9 mouse cellular contexts compared by ENCODE assay signal in the genomic region with DNA sequence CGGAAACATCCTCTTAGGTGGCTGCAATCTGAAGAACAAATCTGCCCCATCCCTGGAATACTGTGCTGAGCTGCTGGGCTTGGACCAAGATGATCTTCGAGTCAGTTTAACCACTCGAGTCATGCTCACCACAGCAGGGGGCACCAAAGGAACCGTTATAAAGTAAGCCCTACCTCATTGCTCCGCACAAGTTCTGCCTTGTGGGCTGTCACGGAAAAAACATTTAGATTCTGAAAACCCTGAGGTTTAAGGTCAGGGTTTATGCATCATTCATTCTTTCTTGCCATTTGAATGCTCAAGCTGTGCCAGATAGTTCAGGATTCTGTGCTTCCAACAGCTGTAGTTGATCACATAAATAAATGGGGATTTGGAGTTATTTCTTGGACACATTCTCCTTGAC.
DNase-seq lines count a peak whose midpoint lies in the region; ATAC-seq lines count a peak whose summit lies in the region.
"Had no signal": no experiment of that assay in that cellular context is flagged by ENCODE, and none has a peak within 500 bp of the region (broad histone marks: within the 10 kb centered on the region; RNA-seq: fewer than 3 reads in every experiment).

No protein-coding gene starts in this region.

- peak; percentile 83 for DNase-seq in 416B (ENCODE audit: low read depth)
- peak; percentile 16 to 36 for DNase-seq in kidney, adult 8-10 months
- no peak for DNase-seq in cerebellum, adult 18-20 months
- DNase-seq in neural tube, embryonic 10.5 days (ENCODE audit: extremely low spot score, low spot score), result no peak
- no peak for DNase-seq in layer of hippocampus, adult 11-12 months (ENCODE audit: low spot score)

- ATAC-seq in CD4-positive, CD25-positive, alpha-beta regulatory T cell, adult 4 months, result peak; percentile 81
- ATAC-seq in megakaryocyte, adult 5-6 weeks (ENCODE audit: poor library complexity, severe bottlenecking), result peak; percentile 57
- no peak for ATAC-seq in erythroid progenitor cell, adult 5-6 weeks (replicated peaks; ENCODE audit: low FRiP score, poor library complexity, severe bottlenecking)
- ATAC-seq: forebrain, embryonic 14.5 days had no signal

Comparison
In these comparisons a context has a peak if more than half of its experiments do, and no peak if none do; other contexts are left out.
1. DNase-seq: peak in 416B (single experiment) and kidney, adult 8-10 months (2 of 2); none in cerebellum, adult 18-20 months (0 of 2), neural tube, embryonic 10.5 days (single experiment) and layer of hippocampus, adult 11-12 months (single experiment).